Mouse (Mus musculus) retina, embryonic 14.5 days (tissue): Measurements from ENCODE around the gene Tbc1d9.

Experiments
- DNase-seq: peaks from one replicate; pipeline ENCODE4 v3.0.0-alpha.2; 2015; ENCODE audit warnings: low spot score

The Tbc1d9 gene

GRCm38 (mm10) chr8:83165235-83165930 is at the start of gene Tbc1d9:
Gene Tbc1d9, plus strand, starts transcription at chr8:83165352.
- DNase-seq = peak; percentile 81

- no peak for DNase-seq
Observed at GRCm38 (mm10) chr8:83135086-83135485, 30.1 kb upstream of the Tbc1d9 start.

GRCm38 (mm10) chr8:83140068-83140467 is 25.1 kb upstream of the Tbc1d9 start:
- DNase-seq = peak; percentile 18

- DNase-seq = peak; percentile 16
Observed at GRCm38 (mm10) chr8:83140701-83141111, 24.4 kb upstream of the Tbc1d9 start.

GRCm38 (mm10) chr8:83141358-83141757 is 23.8 kb upstream of the Tbc1d9 start:
- DNase-seq = no peak

- no peak for DNase-seq
Observed at GRCm38 (mm10) chr8:83144601-83145000, 20.6 kb upstream of the Tbc1d9 start.

- no peak for DNase-seq
Observed at GRCm38 (mm10) chr8:83145421-83145820, 19.7 kb upstream of the Tbc1d9 start.

GRCm38 (mm10) chr8:83149124-83149523 is 16.0 kb upstream of the Tbc1d9 start:
- DNase-seq = no peak

- no peak for DNase-seq
Observed at GRCm38 (mm10) chr8:83152055-83152454, 13.1 kb upstream of the Tbc1d9 start.

GRCm38 (mm10) chr8:83152470-83152869 is 12.7 kb upstream of the Tbc1d9 start:
- DNase-seq = no peak

GRCm38 (mm10) chr8:83155110-83155509 is 10.0 kb upstream of the Tbc1d9 start:
- no peak for DNase-seq

- DNase-seq = no peak
Observed at GRCm38 (mm10) chr8:83158971-83159370, 6.2 kb upstream of the Tbc1d9 start.

GRCm38 (mm10) chr8:83159615-83160014 is 5.5 kb upstream of the Tbc1d9 start:
- DNase-seq = no peak

- DNase-seq = no peak
Observed at GRCm38 (mm10) chr8:83160613-83161012, 4.5 kb upstream of the Tbc1d9 start.

- DNase-seq = peak; percentile 57
Observed at GRCm38 (mm10) chr8:83165931-83166867, 1.0 kb downstream of the Tbc1d9 start, which contains the start of gene Gm10645. Gene Gm10645, minus strand, starts transcription at chr8:83166170.

GRCm38 (mm10) chr8:83167932-83168331 is 2.8 kb downstream of the Tbc1d9 start:
- DNase-seq = no peak

GRCm38 (mm10) chr8:83169127-83169526 is 4.0 kb downstream of the Tbc1d9 start:
- no peak for DNase-seq

GRCm38 (mm10) chr8:83169709-83170108 is 4.6 kb downstream of the Tbc1d9 start:
- DNase-seq = peak; percentile 50

- no peak for DNase-seq
Observed at GRCm38 (mm10) chr8:83170894-83171293, 5.7 kb downstream of the Tbc1d9 start.

- no peak for DNase-seq
Observed at GRCm38 (mm10) chr8:83175680-83176079, 10.5 kb downstream of the Tbc1d9 start.

- DNase-seq = no peak
Observed at GRCm38 (mm10) chr8:83176785-83177184, 11.6 kb downstream of the Tbc1d9 start.

GRCm38 (mm10) chr8:83177317-83178195 is 12.4 kb downstream of the Tbc1d9 start:
- no peak for DNase-seq
